Mouse (Mus musculus) cerebellum, adult 9-10 months (tissue): ENCODE data around the gene Pde8b.

Source experiments
- DNase-seq: peaks from one replicate; pipeline ENCODE4 v3.0.0; 2022

Gene Pde8b

DNA sequence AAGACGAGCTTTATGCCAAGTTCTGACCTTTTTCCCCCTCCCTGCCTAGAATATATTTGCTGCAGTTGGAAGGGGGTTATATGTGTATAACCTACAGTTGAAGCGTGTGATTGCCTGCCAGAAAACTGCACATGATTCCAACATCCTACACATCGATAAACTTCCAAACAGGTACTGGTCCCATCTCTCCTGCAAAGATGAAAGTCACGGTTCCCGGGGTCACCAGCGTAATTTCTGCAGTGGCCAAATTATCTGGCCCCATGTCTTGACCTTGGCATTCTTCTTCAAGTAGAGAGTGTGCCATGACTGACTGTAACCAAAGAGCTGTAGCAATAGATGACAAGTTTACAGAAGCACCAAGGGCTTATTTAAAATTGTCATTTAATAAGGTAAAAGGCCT is 232.9 kb downstream of the Pde8b start:
- no peak for DNase-seq

DNA sequence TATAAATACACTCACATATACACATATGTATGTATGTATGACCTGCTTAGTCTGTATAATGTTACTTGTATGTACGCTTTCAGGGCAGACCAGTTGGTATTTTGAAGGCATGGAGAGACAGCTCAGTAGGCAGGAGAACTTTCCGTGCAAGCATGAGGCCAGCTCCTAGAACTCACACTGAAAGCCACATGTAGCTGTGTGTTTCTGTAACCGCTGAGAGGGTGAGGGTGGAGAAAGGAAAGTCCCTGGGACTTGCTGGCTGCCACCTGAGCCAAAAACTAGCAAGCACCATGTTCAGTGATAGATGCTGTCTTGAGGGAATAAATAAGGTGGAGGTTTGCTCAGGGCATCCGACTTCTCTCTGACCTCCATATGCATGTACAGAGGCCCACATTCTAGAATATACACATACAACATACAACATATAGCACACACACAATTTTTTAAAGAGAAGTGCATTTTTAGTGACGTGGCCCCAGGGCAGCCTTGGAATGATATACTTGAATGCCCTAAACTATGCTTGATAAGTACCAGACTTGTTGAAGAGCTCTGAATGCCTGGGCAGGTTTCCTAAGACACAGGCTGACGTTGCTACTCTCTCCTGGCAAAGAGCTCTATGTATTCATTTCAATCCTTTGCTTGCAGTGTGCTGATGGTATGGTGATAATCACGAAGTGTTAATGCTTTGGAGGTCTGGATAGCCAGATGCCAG is 238.4 kb downstream of the Pde8b start:
- no peak for DNase-seq

DNA sequence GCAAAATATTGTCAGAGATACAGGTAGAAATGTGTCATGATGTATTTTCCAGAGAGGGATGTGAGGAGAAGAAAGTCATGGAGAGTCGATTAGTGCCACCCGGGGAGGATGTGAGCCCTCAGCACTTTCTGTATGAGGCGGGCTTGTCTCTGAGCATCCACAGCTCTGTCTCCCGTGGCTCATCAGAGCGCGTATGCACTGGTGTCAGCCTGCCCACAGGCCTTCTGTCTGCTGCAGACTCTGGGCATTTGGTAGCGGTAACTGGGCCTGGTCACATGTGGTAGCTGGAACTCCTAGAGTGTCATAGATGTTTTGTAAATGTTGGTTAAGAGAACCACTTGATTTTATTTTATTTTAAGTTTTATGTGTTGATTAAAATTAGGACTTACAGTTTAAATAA is 240.9 kb downstream of the Pde8b start:
- no peak for DNase-seq

- DNase-seq, result no peak
Observed at GRCm38 (mm10) chr13:95007281-95007680, 242.9 kb downstream of the Pde8b start.

DNA sequence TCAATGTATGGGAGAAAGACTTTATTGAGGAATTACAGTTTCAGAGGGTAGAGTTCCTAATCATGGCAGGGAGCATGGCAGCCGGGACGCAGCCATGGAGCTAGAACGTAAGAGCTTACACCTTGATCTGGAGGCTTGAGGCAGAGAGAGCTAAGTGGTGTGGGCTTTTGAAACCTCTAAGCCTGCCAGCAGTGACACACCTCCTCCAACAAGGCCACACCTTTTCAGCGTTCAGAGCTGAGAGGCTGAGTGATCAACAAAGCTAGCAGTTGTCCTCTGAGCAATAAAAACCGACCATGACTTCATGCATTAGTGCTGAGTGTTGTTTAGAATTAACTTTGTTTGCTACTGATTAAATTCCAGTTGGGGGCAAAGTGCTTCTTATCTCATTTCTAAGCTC is 259.6 kb downstream of the Pde8b start:
- no peak for DNase-seq

DNA sequence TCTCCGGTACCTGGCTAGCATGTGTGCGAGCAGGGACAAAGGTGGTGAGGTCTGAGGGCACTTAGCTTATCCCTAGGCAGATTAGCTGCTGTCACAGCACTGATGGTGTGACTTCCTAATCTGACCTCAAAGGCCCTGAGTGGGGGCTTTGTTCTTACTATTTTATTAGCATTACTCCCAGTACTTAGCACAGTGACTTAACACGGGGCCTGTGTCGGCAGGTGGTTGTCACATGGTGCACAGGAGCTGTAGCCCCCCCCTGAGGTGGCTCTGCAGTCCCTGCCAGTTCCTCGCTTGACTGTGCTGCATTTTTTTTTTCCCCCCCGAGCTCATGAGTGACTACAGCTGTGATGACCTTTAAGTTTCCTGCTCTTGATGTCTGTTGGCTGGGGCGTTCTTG is 271.1 kb downstream of the Pde8b start:
- no peak for DNase-seq

DNA sequence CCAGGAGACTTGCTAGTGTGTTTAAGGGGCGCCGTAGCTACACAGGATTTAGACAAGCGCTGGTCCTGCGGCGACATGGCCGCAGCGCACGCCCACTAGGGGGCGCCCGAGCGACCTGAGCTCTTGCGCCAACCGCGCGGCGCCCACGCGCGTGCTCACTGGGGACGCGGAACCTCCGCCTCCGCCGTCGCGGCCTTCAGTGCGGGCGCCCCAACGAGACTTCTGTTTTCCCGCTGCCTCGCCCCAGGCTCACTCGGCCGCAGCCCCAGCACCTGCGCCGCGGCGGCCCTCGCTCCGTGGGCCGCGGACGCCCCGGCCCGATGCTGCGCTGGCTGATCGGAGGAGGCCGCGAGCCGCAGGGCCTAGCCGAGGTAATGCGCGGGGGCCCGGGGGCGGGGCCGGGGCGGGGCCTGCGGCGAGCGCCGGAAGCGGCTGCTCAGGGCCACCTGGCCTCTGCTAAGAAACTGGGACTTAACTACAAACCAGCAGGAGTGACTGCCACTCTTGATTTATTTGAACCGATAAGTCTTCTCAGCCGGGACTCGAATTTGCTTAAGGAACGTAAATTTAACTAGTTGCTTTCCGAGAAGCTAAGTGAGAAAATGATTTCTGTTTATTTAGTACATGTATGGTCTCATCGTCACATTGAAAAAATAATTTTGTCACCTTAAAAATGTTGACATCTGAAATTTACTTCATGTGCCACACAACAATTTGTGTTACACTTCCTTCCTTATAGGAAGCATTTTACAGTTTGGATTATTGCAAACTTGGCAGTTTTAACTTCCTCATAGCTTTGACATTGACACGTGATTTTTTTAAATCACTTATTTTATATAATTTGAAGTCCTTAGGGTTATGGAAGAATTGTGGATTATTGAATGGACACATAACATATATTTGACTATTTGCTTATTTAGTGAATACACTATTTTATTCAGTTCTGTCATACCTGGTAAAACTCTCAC is 273.6 kb downstream of the Pde8b start, which contains the start of gene Wdr41:
Gene Wdr41, plus strand, starts transcription at position 126 of the 968 bp plus-strand sequence.
- peak; percentile 91 for DNase-seq

- no peak for DNase-seq
Observed at GRCm38 (mm10) chr13:94975828-94976218, 274.3 kb downstream of the Pde8b start.
